Mouse (Mus musculus) embryonic facial prominence, embryonic 12.5 days (tissue): Measurements from ENCODE around the gene Cstl1. TPM values are rescaled to one million over a fixed set of nuclear protein-coding genes. Genes with fewer than 3 reads are reported as not detected.
"Not testable (repeated sequence)": the region's sequence is repeated elsewhere in the genome, so short reads cannot be mapped to it uniquely, and the experiment has no call there.

Source experiments
- ATAC-seq: fragments of 200-750 bp; cut with Nextera tagmentation; 2 replicates; pipeline ENCODE4 v1.8.0; 2017; ENCODE audit not compliant: insufficient number of reproducible peaks, insufficient read depth, low FRiP score, low TSS enrichment
- H3K27ac ChIP-seq: fragments of 300-500 bp; sonication (generic); 2 replicates; pipeline ENCODE4 v1.5.1; 2016; ENCODE audit warnings: mild to moderate bottlenecking
- H3K27me3 ChIP-seq: fragments of 300-500 bp; sonication (generic); 2 replicates; pipeline ENCODE4 v1.6.1; 2016; ENCODE audit warnings: mild to moderate bottlenecking, moderate library complexity
- H3K36me3 ChIP-seq: fragments of 300-500 bp; sonication (generic); 2 replicates; pipeline ENCODE4 v1.6.1; 2016; ENCODE audit warnings: mild to moderate bottlenecking
- H3K4me1 ChIP-seq: fragments of 300-500 bp; sonication (generic); 2 replicates; pipeline ENCODE4 v1.6.1; 2016
- H3K4me2 ChIP-seq: fragments of 300-500 bp; sonication (generic); replicated peaks from 2 replicates; pipeline ENCODE4 v1.6.1; 2016; ENCODE audit warnings: mild to moderate bottlenecking, moderate library complexity
- H3K4me3 ChIP-seq: fragments of 300-500 bp; sonication (generic); 2 replicates; pipeline ENCODE4 v1.5.1; 2016; ENCODE audit warnings: mild to moderate bottlenecking
- H3K9ac ChIP-seq: fragments of 300-500 bp; sonication (generic); 2 replicates; pipeline ENCODE4 v1.6.1; 2016; ENCODE audit warnings: mild to moderate bottlenecking, moderate library complexity
- H3K9me3 ChIP-seq: fragments of 300-500 bp; sonication (generic); 2 replicates; pipeline ENCODE4 v1.6.1; 2016; ENCODE audit warnings: mild to moderate bottlenecking, moderate library complexity
- WGBS: fragments of 180-500 bp; shearing (Covaris S2); methylation state at CpG from one replicate; pipeline ENCODE4 v1.1.7; 2016; 5-methylcytosine and 5-hydroxymethylcytosine counted together
- polyA plus RNA-seq: library from polyadenylated mRNA; unstranded; fragments of >200 nt; fragmentation: Nextera tagmentation; extraction: Ambion mirVana; gene quantifications from 2 replicates; pipeline ENCODE4 v1.2.1, GENCODE M21; 2016

The Cstl1 gene
- polyA plus RNA-seq, 1 experiment from 2014 or later: not detected

DNA sequence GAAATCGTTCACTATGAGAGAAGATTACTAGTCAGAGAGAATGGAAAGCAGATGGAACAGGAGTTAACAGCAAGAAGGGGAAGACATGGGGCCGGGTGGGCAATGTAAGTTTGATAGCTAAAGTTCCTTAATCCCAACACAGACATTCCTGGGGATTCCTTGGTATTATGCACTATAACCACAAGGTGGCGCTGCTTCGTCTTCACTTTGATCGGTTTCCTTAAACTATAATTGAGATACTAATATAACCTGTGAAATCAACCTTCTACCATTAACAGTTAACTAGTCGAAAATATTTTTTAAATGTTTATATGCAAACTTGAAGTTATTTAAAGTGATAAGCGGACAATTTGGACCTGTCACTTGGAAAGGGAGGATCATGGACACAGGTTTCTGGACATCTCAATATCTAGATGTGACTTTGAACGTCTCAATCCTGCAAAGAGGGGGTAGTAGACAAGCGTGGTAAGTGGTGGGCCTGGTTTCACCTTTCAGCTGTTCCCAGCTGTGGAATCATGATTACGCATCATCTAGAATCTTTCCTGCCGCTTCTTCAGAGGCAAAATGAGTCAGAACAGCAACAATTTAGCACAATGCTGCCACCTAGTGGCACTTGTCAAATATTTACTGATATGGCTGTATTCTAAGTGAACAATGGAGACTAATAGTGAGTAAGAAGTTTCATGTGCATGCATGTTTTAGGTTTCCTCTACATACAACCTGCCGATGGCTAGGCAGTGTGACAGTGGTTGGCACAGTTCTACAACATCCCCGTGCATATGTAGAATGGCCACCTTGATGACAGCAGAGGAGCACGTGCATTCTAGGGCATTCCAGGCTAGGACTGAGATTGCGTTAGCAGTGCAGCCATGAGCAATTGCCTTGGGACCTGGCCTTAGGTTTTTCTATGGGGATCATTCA, 2.0 kb downstream of the Cstl1 start:
- Histone ChIP-seq H3K4me3 (no peak overlapping the region), H3K27ac (no peak overlapping the region), H3K36me3 (no peaks in the 10 kb centered on the region), H3K27me3 (no peaks in the 10 kb centered on the region), H3K9ac (no peak overlapping the region), H3K9me3 (no peaks in the 10 kb centered on the region), H3K4me2 (peak overlapping the region; percentile 48), H3K4me1 (no peaks in the 10 kb centered on the region)
- 17% methylated on average over 15 of the region's 15 CpGs for WGBS
- no peak for ATAC-seq

DNA sequence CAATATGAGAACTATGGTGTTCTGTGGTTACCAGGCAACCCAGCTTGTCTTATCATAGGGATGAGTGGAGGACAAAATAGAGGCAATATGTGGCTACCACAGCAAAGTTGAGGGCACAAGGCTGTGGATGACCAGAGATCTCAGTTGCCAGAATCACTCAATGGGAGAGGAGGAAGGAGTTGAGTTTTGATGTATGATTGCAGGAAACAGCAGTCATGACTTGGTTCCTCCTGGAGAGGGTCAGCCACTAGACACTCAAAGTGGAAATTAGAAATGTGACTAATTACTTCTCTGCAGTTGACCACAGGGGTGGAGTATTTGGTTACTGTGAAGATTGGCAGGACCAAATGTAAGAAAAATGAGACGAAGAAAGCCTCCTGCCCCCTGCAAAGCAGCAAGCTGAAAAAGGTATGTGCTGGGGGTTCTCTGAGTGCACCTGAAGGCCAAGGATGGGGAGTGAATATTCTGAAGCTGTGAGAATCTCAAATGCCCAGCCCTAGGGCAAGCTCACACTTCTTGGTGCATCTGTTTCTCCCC, 4.2 kb downstream of the Cstl1 start:
- H3K9ac ChIP-seq: no peak overlapping the region
- H3K27ac ChIP-seq: no peak overlapping the region
- H3K27me3 ChIP-seq: no peaks in the 10 kb centered on the region
- no peak overlapping the region for H3K4me2 ChIP-seq
- H3K36me3 ChIP-seq: no peaks in the 10 kb centered on the region
- ATAC-seq: no peak
- no peaks in the 10 kb centered on the region for H3K9me3 ChIP-seq
- 50% methylated on average over 1 of the region's 1 CpGs for WGBS
- H3K4me1 ChIP-seq: no peaks in the 10 kb centered on the region
- no peak overlapping the region for H3K4me3 ChIP-seq

DNA sequence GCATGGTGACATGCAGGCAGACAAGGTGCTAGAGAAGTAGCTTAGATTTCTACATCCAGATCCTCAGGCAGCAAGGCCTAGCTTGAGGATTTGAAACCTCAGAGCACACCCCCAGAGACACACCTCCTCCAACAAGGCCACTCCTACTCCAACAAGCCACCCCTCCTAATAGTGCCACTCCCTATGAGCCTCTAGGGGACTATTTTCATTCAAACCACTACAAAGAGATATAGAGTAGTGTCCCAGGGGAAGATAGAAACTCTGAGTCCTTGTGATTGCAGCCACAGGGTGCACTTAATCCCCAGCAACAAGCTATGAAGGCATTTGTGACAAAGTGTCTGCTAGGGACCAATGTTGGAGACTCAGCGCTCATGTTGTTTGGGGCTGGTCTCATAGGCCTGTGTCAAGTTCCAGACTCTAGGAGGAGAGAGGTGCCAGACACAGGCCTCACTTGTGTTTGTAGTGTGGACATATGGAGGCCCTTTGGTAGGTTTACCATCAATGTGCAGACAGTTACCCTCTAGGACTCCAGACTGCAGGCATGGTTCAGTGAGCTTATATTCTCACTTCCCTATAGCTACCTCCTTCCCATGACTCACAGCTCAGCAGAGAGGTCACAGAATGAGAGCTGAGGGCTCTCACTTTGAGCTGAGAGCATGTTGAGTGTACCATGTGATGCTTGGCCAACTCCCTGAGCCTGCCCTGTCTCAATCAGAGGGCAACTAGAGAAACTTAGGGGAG, 13.7 kb downstream of the Cstl1 start:
- Histone ChIP-seq H3K9me3 (no peaks in the 10 kb centered on the region), H3K9ac (no peak overlapping the region), H3K27me3 (no peaks in the 10 kb centered on the region), H3K27ac (no peak overlapping the region), H3K4me3 (no peak overlapping the region), H3K4me1 (no peaks in the 10 kb centered on the region), H3K36me3 (no peaks in the 10 kb centered on the region), H3K4me2 (no peak overlapping the region)
- 97% methylated on average over 1 of the region's 1 CpGs for WGBS
- no peak for ATAC-seq

DNA sequence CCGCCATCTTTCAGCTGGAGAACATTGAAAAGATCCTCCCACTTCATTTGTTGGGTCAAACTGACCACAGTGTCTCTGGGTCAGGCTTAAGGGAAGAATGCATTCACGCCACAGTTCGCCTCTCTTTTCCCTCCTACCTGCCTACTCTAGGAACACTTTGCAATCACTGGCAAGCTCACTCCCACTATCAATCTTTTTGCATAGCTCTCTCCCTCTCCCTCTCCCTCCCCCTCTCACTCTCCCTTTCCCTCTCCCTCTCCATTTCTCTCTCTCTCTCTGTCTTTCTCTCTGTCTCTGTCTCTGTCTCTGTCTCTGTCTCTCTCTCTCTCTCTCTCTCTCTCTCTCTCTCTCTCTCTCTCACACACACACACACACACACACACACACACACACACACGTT, 21.2 kb downstream of the Cstl1 start, which contains the start of gene Cst11:
Cst11 (minus strand) TSS at position 101 of the 400 bp plus-strand sequence.
- not testable (repeated sequence) for H3K4me2 ChIP-seq, ATAC-seq, H3K36me3 ChIP-seq, H3K9ac ChIP-seq, H3K4me3 ChIP-seq, H3K27ac ChIP-seq, H3K9me3 ChIP-seq, H3K4me1 ChIP-seq, H3K27me3 ChIP-seq
- 86% methylated on average over 4 of the region's 4 CpGs for WGBS

DNA sequence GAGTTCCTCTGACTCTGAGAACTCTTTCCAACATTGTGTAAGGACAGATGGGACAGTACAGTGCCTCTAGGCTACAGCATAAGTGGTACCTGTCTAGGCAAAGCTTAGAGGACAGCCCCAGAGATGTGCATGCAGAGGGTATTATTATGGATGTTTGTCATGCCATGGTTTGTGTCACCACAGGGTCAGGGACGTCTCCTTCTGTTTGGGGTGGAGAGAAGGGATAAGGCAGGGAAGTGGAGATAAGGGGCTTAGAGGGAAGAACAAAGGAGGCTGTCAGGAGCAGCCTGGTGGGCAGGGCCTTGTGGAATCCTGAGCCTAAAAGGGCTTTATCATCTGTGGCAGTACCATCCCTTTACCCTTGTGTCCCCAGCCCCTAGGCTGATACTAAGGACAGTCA, 31.6 kb downstream of the Cstl1 start, which contains the start of gene 8030411F24Rik:
8030411F24Rik (plus strand) TSS at position 301 of the 400 bp plus-strand sequence.
- WGBS: 11% methylated on average over 1 of the region's 1 CpGs

DNA sequence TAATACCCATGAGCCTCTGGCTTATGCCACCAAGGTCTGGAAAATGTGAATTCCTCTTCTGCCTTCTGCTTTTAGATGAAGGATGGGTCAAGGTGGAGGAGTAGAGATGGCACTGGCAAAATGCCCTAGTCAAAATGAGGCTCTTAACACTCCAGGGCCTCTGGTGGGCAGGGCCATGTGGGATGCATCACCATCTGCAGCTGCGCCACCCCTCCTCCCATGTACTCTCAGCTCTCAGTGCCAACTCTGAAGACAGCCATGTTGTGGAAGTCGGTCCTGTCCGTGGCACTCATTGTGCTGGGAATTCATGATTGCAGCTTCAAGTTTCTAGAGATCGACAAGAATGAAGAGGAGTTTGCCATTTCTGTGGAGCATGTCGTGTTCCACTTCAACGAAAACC, 39.0 kb downstream of the Cstl1 start, which contains the start of gene Cst12:
Cst12 (plus strand) TSS at position 220 of the 400 bp plus-strand sequence.
- Histone ChIP-seq H3K36me3 (no peaks in the 10 kb centered on the region), H3K4me1 (no peaks in the 10 kb centered on the region), H3K9ac (no peak within 1 kb of the TSS), H3K27me3 (no peaks in the 10 kb centered on the region), H3K9me3 (no peaks in the 10 kb centered on the region), H3K4me2 (no peak within 1 kb of the TSS), H3K4me3 (no peak within 1 kb of the TSS), H3K27ac (no peak within 1 kb of the TSS)
- no peak for ATAC-seq
- WGBS: 92% methylated on average over 6 of the region's 6 CpGs

More for the DNA sequence above, 31.6 kb downstream of the Cstl1 start, which contains the start of gene 8030411F24Rik:
- no peak for ATAC-seq
- H3K9ac ChIP-seq: no peak within 1 kb of the TSS
- no peaks in the 10 kb centered on the region for H3K27me3 ChIP-seq
- H3K27ac ChIP-seq: no peak within 1 kb of the TSS
- no peak within 1 kb of the TSS for H3K4me3 ChIP-seq
- H3K4me2 ChIP-seq: no peak within 1 kb of the TSS
- H3K4me1 ChIP-seq: no peaks in the 10 kb centered on the region
- H3K9me3 ChIP-seq: no peaks in the 10 kb centered on the region
- H3K36me3 ChIP-seq: no peaks in the 10 kb centered on the region

DNA sequence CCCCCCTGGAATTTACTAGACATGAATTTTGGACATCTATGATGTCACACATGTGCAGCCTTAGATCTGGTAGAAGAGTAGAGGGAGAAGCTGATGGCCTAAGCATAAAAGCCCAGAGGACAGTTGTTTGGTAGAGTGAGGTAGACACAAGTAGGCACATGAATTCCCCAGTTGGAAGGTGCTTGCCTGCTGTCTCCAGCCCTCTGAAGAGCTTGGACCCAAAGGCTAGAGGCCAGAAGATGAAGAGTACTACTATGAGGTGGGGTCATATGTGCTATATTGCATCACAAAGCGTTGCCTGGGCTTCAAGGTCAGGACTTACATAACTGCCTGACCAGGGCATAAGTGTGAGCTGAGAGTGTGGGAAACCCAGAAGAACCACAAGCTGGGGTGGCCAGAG, 48.3 kb downstream of the Cstl1 start, which contains the start of gene Cst8:
Cst8 (plus strand) TSS at position 301 of the 400 bp plus-strand sequence.
- ATAC-seq: no peak
- Histone ChIP-seq H3K27me3 (no peaks in the 10 kb centered on the region), H3K4me1 (no peaks in the 10 kb centered on the region), H3K9me3 (no peaks in the 10 kb centered on the region), H3K4me3 (no peak within 1 kb of the TSS), H3K27ac (no peak within 1 kb of the TSS), H3K36me3 (no peaks in the 10 kb centered on the region), H3K4me2 (no peak within 1 kb of the TSS), H3K9ac (no peak within 1 kb of the TSS)
- 69% methylated on average over 1 of the region's 1 CpGs for WGBS

DNA sequence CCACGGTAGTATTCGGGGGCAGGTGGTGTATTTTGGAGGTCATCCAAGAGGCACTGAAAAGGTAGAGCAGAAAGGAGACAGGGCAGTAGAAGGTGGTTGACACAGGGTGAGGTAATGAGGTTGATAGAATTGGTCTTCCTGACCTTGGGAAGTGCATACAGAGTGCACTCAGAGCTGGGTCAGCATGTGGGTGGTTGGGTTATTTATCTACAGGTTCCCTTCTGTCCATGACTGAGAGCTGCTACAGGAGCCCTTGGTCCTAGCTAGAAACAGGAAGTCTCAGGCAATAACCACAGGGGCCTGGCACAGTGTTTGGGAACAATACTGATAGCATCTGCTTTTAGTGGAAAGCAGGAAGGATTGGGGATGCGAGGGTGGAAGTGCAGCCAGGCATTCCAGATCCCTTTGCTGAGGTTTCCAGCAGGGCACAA, 51.3 kb downstream of the Cstl1 start:
- Histone ChIP-seq H3K9ac (no peak overlapping the region), H3K27ac (no peak overlapping the region), H3K4me2 (no peak overlapping the region), H3K27me3 (no peaks in the 10 kb centered on the region), H3K36me3 (no peaks in the 10 kb centered on the region), H3K9me3 (no peaks in the 10 kb centered on the region), H3K4me3 (no peak overlapping the region), H3K4me1 (no peaks in the 10 kb centered on the region)
- WGBS: 63% methylated on average over 3 of the region's 3 CpGs
- no peak for ATAC-seq

Other genes with a start within 250 kb of the Cstl1 start
- gene Nxt1, start 77.8 kb upstream of the Cstl1 start, polyA plus RNA-seq: 100 and 103 TPM in 2 replicates
- 23.1 and 25.1 TPM in 2 replicates for gene Gzf1, start 69.3 kb upstream of the Cstl1 start, polyA plus RNA-seq
- gene Napb, start 17.9 kb upstream of the Cstl1 start, polyA plus RNA-seq: 7.1 and 7.6 TPM in 2 replicates
- gene Cst11, start 21.1 kb downstream of the Cstl1 start, polyA plus RNA-seq: not detected in 2 replicates
- not detected in 2 replicates for gene 8030411F24Rik, start 31.7 kb downstream of the Cstl1 start, polyA plus RNA-seq
- not detected in 2 replicates for gene Cst12, start 39.0 kb downstream of the Cstl1 start, polyA plus RNA-seq
- not detected in 2 replicates for gene Cst8, start 48.4 kb downstream of the Cstl1 start, polyA plus RNA-seq
- not detected in 2 replicates for gene Cst13, start 69.7 kb downstream of the Cstl1 start, polyA plus RNA-seq
- gene Cst9, start 84.8 kb downstream of the Cstl1 start, polyA plus RNA-seq: not detected in 2 replicates
- gene 9230104L09Rik, start 114.7 kb downstream of the Cstl1 start, polyA plus RNA-seq: not detected in 2 replicates
- gene Cst3, start 125.3 kb downstream of the Cstl1 start, polyA plus RNA-seq: 321 and 339 TPM in 2 replicates